Mouse (Mus musculus) forebrain, embryonic 14.5 days (tissue): ENCODE results near the gene Olfr20. TPM values are rescaled to one million over a fixed set of nuclear protein-coding genes. Genes with fewer than 3 reads are reported as not detected.
"Not testable (repeated sequence)": the region's sequence is repeated elsewhere in the genome, so short reads cannot be mapped to it uniquely, and the experiment has no call there.

Experiments used
- ATAC-seq: fragments of 200-750 bp; cut with Nextera tagmentation; 2 replicates; pipeline ENCODE4 v1.8.0; 2017; ENCODE audit warnings: mild to moderate bottlenecking, moderate library complexity
- DNase-seq: peaks from one replicate; pipeline ENCODE4 v3.0.0-alpha.2; 2015; ENCODE audit warnings: low spot score
- H3K27ac ChIP-seq: fragments of 300-500 bp; sonication (generic); 2 replicates; pipeline ENCODE4 v1.5.1; 2014; ENCODE audit warnings: low read depth, mild to moderate bottlenecking, control low read depth, low read length, moderate library complexity
- H3K27me3 ChIP-seq: fragments of 300-500 bp; sonication (generic); replicated peaks from 2 replicates; pipeline ENCODE4 v1.6.1; 2014; ENCODE audit warnings: low read length, control low read depth, mixed read lengths; ENCODE audit not compliant: control insufficient read depth, insufficient read depth
- H3K36me3 ChIP-seq: fragments of 300-500 bp; sonication (generic); 2 replicates; pipeline ENCODE4 v1.6.1; 2014; ENCODE audit warnings: low read length, control low read depth; ENCODE audit not compliant: control insufficient read depth, insufficient read depth
- H3K4me1 ChIP-seq: fragments of 300-500 bp; sonication (generic); 2 replicates; pipeline ENCODE4 v1.6.1; 2014; ENCODE audit warnings: antibody characterized with exemption, low read length, control low read depth; ENCODE audit not compliant: control insufficient read depth, insufficient read depth
- H3K4me2 ChIP-seq: fragments of 300-500 bp; sonication (generic); 2 replicates; pipeline ENCODE4 v1.6.1; 2014; ENCODE audit warnings: mild to moderate bottlenecking, control low read depth, low read length
- H3K4me3 ChIP-seq: fragments of 300-500 bp; sonication (generic); 2 replicates; pipeline ENCODE4 v1.5.1; 2014; ENCODE audit warnings: low read depth, low read length, control low read depth
- H3K9ac ChIP-seq: fragments of 300-500 bp; sonication (generic); 2 replicates; pipeline ENCODE4 v1.6.1; 2014; ENCODE audit warnings: mild to moderate bottlenecking, low read length, control low read depth, moderate library complexity
- H3K9me3 ChIP-seq: fragments of 300-500 bp; sonication (generic); replicated peaks from 2 replicates; pipeline ENCODE4 v1.6.1; 2016; ENCODE audit warnings: low read length, control low read depth, mixed read lengths; ENCODE audit not compliant: control insufficient read depth
- WGBS: fragments of 180-500 bp; shearing (Covaris S2); extraction: QIAGEN DNeasy Blood & Tissue Kit; methylation state at CpG from one replicate; pipeline ENCODE4 v1.1.7; 2014; 5-methylcytosine and 5-hydroxymethylcytosine counted together
- polyA plus RNA-seq: library from polyadenylated mRNA; unstranded; fragments of >200 nt; fragmentation: Nextera tagmentation; extraction: Ambion mirVana; gene quantifications from 2 replicates; pipeline ENCODE4 v1.2.1, GENCODE M21; 2014

Gene Olfr20
- polyA plus RNA-seq = not detected in 2 replicates

DNA sequence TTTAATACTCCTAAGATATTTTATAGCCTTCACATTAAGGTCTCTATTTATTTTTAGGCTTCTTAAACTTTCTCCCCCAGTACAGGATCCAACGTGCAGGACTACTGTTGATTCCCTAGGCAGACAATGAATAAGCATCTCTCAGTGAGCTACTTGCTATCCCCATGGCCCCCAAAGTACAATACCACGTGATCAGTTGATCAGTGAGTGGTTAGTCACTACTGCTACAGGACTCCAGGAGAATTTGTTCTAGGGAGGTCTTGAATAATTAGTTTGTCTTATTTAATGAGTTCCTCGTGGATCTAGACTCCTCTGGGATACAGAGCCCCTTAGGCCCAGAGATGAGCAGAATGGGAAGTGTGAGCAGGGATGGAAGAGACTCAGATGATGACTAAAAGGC is at the start of gene Olfr20:
Olfr20 (plus strand) TSS at position 301 of the 400 bp plus-strand sequence.
- H3K4me2 ChIP-seq = no peak within 1 kb of the TSS
- no peak for ATAC-seq
- no peak within 1 kb of the TSS for H3K27ac ChIP-seq
- no peak within 1 kb of the TSS for H3K9ac ChIP-seq
- DNase-seq = no peak
- H3K9me3 ChIP-seq = no peaks in the 10 kb centered on the region
- no peak within 1 kb of the TSS for H3K4me3 ChIP-seq
- H3K36me3 ChIP-seq = no peaks in the 10 kb centered on the region
- WGBS = 41% methylated on average over 3 of the region's 3 CpGs
- no peaks in the 10 kb centered on the region for H3K27me3 ChIP-seq
- H3K4me1 ChIP-seq = no peaks in the 10 kb centered on the region

DNA sequence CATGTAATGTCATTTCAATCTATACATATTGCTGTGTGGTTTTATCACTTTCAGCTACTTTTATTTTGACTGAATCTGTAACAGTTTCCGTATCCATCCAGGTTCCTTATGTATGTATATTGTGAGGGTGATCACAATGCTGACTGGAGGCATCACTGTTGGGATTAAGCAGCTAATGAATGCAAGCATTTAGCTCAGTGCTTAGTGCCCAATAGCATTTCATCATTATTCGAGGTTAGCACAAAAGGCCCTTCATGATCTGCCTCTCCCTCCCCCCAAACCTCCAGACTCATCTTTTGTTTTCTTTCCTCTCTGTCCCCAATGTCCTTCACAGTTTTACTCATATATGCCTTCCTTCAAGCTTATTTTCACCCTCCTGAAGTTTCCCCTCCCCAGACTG is 47.5 kb upstream of the Olfr20 start:
- no peak for DNase-seq
- Histone ChIP-seq H3K9ac (no peak overlapping the region), H3K27ac (no peak overlapping the region), H3K4me3 (no peak overlapping the region), H3K36me3 (no peaks in the 10 kb centered on the region), H3K9me3 (no peaks in the 10 kb centered on the region), H3K4me2 (no peak overlapping the region), H3K27me3 (no peaks in the 10 kb centered on the region), H3K4me1 (no peaks in the 10 kb centered on the region)
- 12% methylated on average over 2 of the region's 2 CpGs for WGBS
- ATAC-seq = no peak

DNA sequence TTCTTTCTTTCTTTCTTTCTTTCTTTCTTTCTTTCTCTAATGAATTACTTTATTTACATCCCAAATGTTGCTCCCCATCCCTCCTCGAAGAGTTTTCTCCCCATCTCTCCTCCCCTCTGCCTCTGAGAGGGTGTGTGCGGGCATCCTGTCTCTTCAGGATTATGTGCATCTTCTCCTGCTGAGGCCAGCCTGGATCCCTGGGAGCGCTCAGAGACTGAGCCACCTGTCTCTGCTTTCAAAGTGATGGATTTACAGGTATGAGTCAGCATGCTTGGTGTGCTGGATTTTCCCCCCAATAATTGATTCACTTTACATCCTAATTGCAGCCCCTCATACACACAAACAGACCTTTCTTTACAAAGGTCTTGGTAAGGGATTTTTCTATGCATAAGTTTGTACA is 34.6 kb upstream of the Olfr20 start:
- H3K4me2 ChIP-seq = no peak overlapping the region
- no peak overlapping the region for H3K4me3 ChIP-seq
- H3K9ac ChIP-seq = no peak overlapping the region
- no peaks in the 10 kb centered on the region for H3K9me3 ChIP-seq
- H3K27me3 ChIP-seq = no peaks in the 10 kb centered on the region
- no peaks in the 10 kb centered on the region for H3K4me1 ChIP-seq
- WGBS = 47% methylated on average over 3 of the region's 3 CpGs
- ATAC-seq (no peak), DNase-seq (no peak)
- H3K27ac ChIP-seq = no peak overlapping the region
- H3K36me3 ChIP-seq = no peaks in the 10 kb centered on the region

DNA sequence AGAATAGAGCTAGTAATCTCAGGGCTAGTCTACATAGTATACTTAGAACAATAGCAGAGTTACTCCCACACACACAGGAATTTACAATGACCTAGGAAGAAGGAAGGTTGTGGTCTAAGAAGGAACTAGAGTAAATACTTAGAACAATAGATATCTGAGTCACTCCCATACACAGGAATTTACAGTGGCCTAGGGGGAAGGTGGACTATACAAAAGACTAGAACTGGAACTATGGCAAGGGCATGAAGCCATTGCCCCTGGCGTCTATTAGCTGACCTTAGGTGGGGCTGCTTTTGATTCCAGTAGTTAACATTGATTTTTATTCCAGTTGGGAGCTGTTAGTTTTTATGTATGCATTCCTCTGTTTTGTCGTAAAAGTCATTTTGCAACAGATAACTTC is 32.0 kb upstream of the Olfr20 start:
- DNase-seq, ATAC-seq: not testable (repeated sequence)
- WGBS = 86% methylated on average over 2 of the region's 2 CpGs

DNA sequence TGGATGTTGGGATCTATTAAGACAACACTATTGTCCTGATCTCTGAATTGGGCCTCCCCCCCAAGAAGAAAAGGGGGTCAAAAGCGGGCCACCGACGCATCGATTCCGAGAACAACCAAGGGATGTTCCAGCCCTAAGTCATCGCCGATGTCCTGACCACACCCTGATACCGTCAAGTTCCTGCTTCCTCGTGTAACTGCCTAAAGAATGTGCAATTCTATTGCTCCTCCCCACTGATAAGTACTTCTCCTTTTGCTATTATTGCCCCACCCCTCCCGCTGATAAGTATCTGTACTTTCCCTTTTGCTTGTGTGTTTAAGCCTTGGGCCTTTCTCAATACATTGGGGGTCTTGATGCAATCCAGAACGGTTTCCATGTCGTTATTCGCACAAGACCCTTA is 29.5 kb upstream of the Olfr20 start:
- not testable (repeated sequence) for H3K4me2 ChIP-seq, H3K36me3 ChIP-seq, H3K4me3 ChIP-seq, H3K27me3 ChIP-seq, H3K9ac ChIP-seq, ATAC-seq, H3K9me3 ChIP-seq, DNase-seq, H3K27ac ChIP-seq, H3K4me1 ChIP-seq
- 97% methylated on average over 13 of the region's 13 CpGs for WGBS

More for the DNA sequence above, 32.0 kb upstream of the Olfr20 start:
- not testable (repeated sequence) for H3K4me1 ChIP-seq, H3K36me3 ChIP-seq, H3K9ac ChIP-seq, H3K9me3 ChIP-seq, H3K4me2 ChIP-seq, H3K4me3 ChIP-seq, H3K27me3 ChIP-seq, H3K27ac ChIP-seq

DNA sequence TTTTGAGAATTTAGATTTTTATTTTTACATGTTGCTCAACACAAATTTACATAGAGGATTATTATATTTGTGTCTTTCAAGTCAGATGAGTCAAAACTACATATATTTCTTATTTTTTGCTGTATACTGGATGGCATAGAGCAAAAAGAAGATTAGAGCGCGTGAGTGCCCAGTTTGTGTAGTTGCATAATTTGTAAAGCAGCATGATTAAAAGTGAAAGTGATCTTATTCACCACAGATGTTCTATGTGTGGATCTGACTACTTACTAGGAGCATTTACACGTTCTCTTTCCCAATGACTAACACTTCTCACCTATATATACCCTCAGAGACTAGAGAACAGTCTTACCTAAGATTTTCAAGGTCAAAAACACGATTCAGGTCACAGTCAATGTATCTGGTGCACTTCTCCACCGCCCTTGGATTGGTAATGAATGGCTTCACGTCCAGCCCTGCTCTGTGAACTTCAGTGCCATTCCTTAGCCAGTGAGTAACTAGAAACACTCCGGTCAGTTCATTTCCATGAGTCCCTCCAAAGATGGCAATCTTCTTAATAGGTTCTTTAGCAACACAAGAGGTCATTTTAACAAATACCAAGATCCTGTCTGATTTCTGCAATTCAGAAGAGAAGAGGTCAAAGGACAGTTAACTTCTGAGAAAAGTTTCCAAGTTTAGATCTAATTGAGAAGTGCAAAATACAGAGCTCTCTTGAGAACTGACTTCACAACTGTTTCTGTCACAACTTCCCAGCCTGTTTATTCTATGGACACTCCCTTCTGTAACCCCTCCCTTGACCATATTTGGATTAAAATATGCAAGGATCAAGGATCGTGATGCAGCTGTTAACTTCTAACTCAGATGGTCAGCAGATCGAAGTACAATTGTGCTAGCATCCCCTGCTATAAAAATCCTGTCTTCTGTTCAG is 26.4 kb upstream of the Olfr20 start:
- no peak overlapping the region for H3K4me3 ChIP-seq
- ATAC-seq (no peak), DNase-seq (no peak)
- H3K27ac ChIP-seq = no peak overlapping the region
- H3K4me2 ChIP-seq = no peak overlapping the region
- H3K4me1 ChIP-seq = no peaks in the 10 kb centered on the region
- no peaks in the 10 kb centered on the region for H3K9me3 ChIP-seq
- H3K9ac ChIP-seq = no peak overlapping the region
- 70% methylated on average over 9 of the region's 9 CpGs for WGBS
- no peaks in the 10 kb centered on the region for H3K27me3 ChIP-seq
- no peaks in the 10 kb centered on the region for H3K36me3 ChIP-seq

DNA sequence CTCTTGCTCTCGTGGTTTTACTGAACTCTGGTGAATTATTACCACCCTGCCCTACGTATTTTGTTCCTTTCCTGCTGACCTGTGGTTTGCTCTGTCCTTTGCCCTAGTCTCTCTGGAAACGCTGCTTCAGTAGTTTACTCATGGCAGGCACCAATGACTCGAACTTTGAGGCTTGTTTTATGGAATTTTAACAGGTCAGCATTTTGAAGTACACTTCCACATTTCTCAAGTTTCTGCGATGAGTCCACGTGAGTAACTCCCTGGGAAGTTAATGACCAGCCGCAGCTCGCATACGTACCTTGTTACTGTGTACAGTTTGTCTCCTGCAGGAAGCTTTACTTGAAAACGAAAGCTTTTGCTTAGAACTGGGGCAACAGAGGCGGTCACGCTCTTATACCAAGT is 24.1 kb upstream of the Olfr20 start:
- DNase-seq (no peak), ATAC-seq (no peak)
- no peaks in the 10 kb centered on the region for H3K9me3 ChIP-seq
- no peak overlapping the region for H3K27ac ChIP-seq
- H3K4me3 ChIP-seq = no peak overlapping the region
- no peak overlapping the region for H3K4me2 ChIP-seq
- WGBS = 79% methylated on average over 12 of the region's 12 CpGs
- H3K9ac ChIP-seq = no peak overlapping the region
- H3K36me3 ChIP-seq = no peaks in the 10 kb centered on the region
- H3K4me1 ChIP-seq = no peaks in the 10 kb centered on the region
- H3K27me3 ChIP-seq = no peaks in the 10 kb centered on the region

DNA sequence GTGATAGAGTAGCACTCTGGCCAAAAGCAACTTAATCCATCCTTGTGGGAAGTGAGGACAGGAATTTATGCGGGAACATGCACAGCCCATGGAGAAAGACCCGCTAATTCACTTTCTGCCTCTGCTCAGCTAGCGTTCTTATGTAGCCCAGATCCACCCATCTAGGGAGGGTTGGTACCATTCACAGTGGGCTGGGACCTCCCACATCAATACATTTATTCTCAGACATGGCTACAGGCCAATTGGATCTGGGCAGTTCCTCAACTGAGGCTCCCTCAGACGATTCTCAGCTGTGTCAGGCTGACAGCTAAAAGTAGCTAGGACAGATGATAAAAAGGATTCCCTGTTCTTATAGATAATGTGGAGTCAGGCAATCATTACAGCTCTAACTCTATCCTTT is 23.2 kb upstream of the Olfr20 start:
- Histone ChIP-seq H3K9ac (no peak overlapping the region), H3K9me3 (no peaks in the 10 kb centered on the region), H3K27me3 (no peaks in the 10 kb centered on the region), H3K4me3 (no peak overlapping the region), H3K36me3 (no peaks in the 10 kb centered on the region), H3K27ac (no peak overlapping the region), H3K4me1 (no peaks in the 10 kb centered on the region), H3K4me2 (no peak overlapping the region)
- ATAC-seq = no peak
- WGBS = 78% methylated on average over 4 of the region's 4 CpGs
- DNase-seq = no peak

DNA sequence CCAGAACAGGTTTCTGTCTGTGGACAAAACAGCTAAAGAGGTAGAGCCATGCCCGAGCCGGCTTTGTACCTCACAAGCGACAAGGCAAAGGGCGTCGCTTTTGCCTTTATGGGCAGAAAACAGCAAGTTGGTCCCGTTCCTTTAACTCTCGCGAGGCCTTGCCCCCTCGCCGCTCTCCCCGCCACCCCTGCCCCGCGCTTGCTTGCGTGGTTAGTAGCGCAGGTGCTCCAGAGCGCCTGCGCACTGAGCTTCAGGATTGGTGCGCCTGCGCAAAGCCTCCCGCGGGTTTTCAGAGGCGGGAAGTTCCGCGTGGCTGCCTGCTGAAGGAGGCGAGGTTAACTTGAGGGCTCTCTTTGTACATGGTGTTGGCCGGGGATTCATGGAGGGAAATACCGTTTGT is 21.1 kb upstream of the Olfr20 start, which contains the start of the genes Aspa, Gm49340 and Spata22:
Aspa (minus strand) TSS at position 155 of the 400 bp plus-strand sequence.
Gm49340 (plus strand) TSS at position 300 of the 400 bp plus-strand sequence.
Spata22 (plus strand) TSS at position 300 of the 400 bp plus-strand sequence.
- Histone ChIP-seq H3K27ac (no peak within 1 kb of the TSS), H3K4me1 (no peaks in the 10 kb centered on the region), H3K9ac (no peak within 1 kb of the TSS), H3K36me3 (no peaks in the 10 kb centered on the region), H3K4me3 (no peak within 1 kb of the TSS), H3K27me3 (no peaks in the 10 kb centered on the region), H3K9me3 (no peaks in the 10 kb centered on the region), H3K4me2 (no peak within 1 kb of the TSS)
- 86% methylated on average over 27 of the region's 27 CpGs for WGBS
- no peak for ATAC-seq
- no peak for DNase-seq
